Mouse (Mus musculus): Measurements from ENCODE around the gene Cep55.

Gene Cep55

GRCm38 (mm10) chr19:38054720-38055192 lies at the start of gene Cep55:
Gene Cep55, plus strand, starts transcription at chr19:38055011.
- peak; percentile 98 for DNase-seq (ENCODE audit: low read depth, low spot score)

GRCm38 (mm10) chr19:38011379-38011778 lies 43.4 kb upstream of the Cep55 start:
- no peak for DNase-seq (ENCODE audit: low read depth, low spot score)

DNA sequence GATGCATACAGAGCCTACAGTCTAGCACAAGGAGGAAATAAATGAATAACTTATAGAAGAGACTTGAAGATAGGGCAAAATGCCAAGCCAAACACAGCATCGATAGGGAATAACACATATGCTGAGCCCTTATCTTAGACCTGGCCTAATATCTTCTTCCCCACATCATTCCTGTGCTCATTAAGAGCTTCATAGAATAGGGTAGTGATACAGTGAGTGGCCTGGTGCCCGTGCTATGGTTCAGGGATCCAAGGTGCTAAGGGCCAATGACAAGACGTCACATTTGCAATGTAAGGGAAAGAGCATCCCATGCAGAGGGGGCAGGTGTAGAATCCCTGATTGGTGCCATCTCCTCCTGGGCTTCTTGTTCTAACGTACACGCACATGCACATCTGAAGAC lies 40.4 kb upstream of the Cep55 start:
- no peak for DNase-seq (ENCODE audit: low read depth, low spot score)

DNA sequence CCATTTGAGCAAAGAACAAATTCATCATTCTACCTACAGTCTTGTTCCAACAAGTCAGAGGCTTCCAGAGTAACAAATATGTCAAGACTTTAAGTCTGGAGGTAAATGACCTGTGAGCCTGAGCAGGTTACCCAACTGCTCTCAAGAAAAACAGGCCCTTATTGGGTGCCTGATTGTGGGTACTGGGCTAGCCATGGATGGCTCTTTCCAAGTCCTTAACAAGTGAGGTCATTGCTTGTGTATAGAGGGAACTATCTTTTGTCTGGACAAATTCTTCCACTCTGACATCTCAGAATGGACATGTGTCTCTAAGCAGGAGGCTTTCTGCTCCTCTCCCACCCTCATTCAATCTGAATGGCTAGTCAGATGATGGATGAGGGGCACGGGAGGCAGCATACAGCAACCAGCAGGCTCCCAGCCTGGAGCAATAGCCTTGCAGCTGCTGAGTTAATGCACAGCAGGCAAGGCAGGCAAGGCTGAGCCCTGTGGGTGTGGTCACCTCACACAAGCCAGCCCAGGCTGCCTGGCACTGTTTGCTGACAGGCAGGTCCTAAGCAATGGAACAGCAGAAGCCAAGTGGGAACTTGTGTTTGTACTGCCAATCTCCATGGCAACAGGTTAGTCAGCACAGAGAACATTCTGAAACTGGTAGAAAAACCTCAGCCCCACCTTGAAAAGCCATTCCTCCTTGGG lies 39.5 kb upstream of the Cep55 start:
- peak; percentile 83 for DNase-seq (ENCODE audit: low read depth, low spot score)

DNA sequence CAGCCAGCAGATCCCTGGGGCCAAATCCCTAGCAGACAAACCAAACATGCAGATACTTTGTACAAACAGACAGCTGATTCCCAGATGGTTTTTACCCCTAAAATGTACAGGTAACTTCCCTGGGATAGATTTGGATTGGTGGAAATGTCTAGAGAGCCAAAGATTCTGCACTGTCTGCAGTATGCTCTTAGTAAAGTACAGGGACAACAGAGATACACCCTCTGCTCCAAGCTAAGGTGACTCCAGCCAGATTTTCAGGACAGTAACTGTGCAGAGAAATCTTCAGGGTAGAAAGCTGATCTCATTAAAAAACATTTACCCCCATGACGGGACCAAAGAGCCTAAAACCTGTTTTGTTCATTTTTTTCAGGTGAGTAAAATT lies 38.9 kb upstream of the Cep55 start:
- no peak for DNase-seq (ENCODE audit: low read depth, low spot score)

GRCm38 (mm10) chr19:38022710-38023109 lies 32.1 kb upstream of the Cep55 start:
- no peak for DNase-seq (ENCODE audit: low read depth, low spot score)

DNA sequence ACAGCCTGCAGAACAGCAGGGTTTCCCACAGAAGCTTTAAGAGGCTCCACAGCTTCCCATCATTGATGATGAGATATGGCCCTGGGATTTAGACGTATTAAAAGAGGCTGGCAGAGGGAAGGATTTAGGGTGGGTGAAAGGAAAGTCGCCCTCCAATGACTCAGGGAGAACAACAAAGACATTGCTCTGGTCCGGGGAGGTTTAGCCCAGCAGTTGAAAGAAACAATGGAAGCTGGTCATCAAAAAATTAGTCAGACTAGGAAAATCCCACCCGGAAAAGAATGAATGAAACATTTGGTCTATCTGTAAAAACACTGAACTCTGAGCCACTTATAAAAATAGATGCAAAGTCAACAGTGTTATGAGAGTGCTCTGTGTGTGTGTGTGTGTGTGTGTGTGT lies 31.2 kb upstream of the Cep55 start:
- DNase-seq (ENCODE audit: low read depth, low spot score): no peak

- DNase-seq (ENCODE audit: low read depth, low spot score): no peak
These were observed 29.4 kb upstream of the Cep55 start for GRCm38 (mm10) chr19:38025254-38026041.

DNA sequence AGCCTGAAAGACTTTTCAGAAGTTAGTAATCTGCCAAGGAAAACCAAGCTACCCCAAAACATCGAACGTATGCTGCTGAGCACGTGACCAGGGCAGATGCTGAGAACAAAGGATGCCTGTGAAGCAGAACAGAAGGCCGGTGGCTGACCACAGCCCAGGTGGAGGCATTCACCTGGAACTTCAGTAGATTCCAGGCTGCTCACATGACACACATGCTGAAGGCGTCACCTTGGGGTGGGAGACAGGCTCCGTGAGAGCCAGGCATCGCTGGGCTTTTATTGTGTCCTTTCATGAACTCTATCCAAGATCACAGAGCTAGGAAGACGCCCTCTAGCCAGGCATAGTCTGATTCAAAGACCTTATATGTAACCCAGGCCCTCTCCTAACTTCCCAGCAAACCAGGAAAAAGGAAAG lies 28.6 kb upstream of the Cep55 start:
- DNase-seq (ENCODE audit: low read depth, low spot score): no peak

DNA sequence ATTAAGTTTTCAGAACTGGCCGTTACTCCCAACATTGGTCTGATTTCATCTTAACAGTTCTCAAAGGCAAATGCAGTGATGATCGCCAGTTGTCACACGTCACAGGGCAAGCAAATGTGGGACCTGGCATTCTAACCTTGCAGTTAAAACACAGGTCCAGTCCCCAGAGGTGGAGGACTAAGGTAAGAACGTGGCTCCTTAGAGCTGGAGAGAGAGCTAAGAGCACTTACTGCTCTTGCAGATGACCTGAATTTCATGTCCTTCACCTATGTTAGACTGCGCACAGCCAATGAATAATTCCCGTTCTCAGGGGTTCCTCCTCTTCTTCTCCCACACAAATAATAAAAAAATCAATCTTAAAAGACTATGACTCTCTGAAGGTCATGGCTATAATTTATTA lies 27.4 kb upstream of the Cep55 start:
- DNase-seq (ENCODE audit: low read depth, low spot score): no peak

- DNase-seq (ENCODE audit: low read depth, low spot score): no peak
These were observed 26.8 kb upstream of the Cep55 start for GRCm38 (mm10) chr19:38027881-38028521.

DNA sequence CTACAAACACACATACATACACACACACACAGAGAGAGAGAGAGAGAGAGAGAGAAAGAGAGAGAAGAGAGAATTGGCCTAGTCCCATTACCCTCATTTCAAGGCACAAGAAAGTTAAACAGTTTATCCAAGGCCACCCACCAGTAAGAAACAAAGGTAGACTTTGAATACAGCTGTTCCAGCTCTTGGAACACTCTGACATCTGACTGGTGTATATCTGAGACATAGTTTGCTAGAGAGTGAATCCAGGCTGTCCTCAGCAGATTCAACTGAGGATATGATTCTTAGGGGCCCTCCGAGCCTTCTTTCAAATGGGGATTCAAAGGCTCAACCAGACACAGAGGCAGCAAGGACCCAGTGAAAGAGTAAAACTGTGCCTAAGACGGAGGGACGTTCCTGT lies 25.5 kb upstream of the Cep55 start:
- no peak for DNase-seq (ENCODE audit: low read depth, low spot score)

GRCm38 (mm10) chr19:38029871-38030270 lies 24.9 kb upstream of the Cep55 start:
- DNase-seq (ENCODE audit: low read depth, low spot score): no peak

- DNase-seq (ENCODE audit: low read depth, low spot score): no peak
These were observed 24.1 kb upstream of the Cep55 start for GRCm38 (mm10) chr19:38030673-38031137.

DNA sequence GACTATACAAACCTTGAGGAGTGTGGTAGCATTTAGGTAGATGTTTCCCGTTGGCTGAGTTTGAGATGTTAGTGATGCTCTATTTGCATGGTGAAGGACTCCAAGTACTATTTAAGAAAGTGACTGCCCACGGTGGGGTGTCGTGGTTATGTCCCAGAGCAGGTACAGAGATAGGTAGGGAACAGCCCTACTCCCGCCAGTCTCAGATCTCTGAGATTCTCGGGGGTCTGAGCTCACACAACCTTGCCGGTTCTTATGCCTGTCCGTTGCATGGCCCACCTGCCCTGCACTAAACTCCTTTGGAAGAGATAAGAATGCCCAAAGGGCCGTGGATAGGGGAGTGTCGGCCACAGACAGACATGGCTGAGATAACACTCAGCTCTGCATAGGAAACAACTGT lies 23.7 kb upstream of the Cep55 start:
- no peak for DNase-seq (ENCODE audit: low read depth, low spot score)

- no peak for DNase-seq (ENCODE audit: low read depth, low spot score)
These were observed 21.6 kb upstream of the Cep55 start for GRCm38 (mm10) chr19:38032993-38033734.

GRCm38 (mm10) chr19:38033735-38034057 lies 21.1 kb upstream of the Cep55 start:
- DNase-seq (ENCODE audit: low read depth, low spot score): no peak

DNA sequence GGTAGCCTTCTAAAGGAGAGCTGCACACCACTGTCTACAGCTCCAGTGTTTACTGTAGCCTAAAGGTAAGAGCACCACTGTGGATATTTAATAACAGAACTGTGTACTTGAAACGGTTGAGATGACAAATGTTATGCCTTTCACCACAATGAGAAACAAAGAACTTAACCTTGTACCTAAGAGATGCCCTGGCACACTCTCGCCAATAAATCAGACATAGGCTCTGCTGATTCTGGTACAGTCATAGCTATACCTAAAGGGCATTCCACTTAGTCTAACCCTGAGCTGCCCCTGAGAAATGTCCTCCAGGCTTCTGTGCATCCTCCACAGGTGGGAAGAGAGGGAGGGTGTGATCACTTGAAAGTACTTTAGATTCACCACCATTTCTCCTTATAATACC lies 20.1 kb upstream of the Cep55 start:
- no peak for DNase-seq (ENCODE audit: low read depth, low spot score)

- DNase-seq (ENCODE audit: low read depth, low spot score): no peak
These were observed 19.0 kb upstream of the Cep55 start for GRCm38 (mm10) chr19:38035766-38036165.

DNA sequence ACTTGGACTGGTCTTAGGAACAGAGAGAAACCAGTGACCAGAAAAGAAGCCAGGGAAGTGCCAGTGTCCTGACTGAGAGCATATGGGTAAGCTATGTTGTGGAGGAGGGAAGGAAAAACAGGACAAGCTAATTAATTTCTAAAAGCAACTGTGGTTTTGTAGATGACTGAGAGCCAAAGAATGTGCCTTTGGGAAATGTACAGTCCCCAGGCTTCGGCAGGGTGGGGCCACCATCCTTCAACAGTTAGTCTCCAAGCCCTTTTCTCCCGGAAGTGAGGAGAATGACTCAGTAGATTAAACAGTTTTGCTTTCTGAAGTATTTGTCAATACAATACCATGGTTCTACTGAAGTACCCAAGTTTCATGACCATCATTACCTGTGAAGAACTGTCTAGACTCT lies 16.5 kb upstream of the Cep55 start:
- DNase-seq (ENCODE audit: low read depth, low spot score): no peak

DNA sequence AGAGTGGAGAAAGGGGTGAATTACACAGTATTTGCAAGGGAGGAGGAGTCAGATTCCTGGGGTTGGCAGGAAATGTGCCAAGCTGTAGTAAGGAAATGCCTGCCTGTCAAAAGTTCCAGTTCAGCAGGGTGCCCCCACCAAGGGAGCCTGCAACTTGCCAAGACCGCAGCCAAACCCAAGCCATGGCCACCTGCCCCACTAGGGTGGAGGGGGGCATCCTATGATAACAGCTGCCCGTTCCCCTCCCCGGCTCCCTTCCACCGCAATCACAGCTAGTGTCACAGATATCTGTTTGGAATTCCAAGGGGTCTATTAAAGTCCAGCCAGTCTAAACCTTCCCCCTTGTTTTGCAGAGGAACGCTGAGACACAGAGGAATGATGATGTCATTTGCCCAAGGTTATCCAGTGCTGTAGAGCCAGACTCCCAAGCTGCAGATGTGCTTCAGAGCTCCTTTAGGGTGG lies 12.5 kb upstream of the Cep55 start:
- DNase-seq (ENCODE audit: low read depth, low spot score): no peak

Data from forelimb bud, embryonic 11.5 days (tissue).